Mouse (Mus musculus) cerebellum, postnatal 10 days (tissue): Measurements from ENCODE around the gene Nr3c2.

ENCODE experiments used
- DNase-seq, 2 experiments: peaks; one replicate each; pipeline ENCODE4 v3.0.0; 2021; ENCODE audit warnings: mixed read lengths in 2 of 2

The Nr3c2 gene

DNA sequence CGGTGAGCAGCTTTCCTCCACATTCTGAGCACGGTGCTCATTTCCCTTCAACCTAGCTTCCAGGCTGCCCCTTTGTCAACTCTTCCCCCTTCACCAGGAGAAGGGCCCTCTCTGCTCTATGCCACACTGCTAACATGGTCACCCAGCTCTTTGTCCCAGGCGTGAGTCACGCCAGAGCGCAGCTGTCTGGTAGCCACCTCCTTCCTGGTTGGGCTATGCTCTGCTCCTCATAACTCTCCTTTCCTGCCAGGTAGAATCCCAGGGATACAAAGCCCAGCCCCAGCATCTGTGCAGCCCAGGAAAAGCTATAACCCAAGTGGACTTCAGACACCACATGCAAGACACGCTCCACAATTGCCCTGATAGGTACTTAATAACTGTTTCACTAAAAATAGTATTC, 362.0 kb downstream of the Nr3c2 start:
- DNase-seq = no peak

DNA sequence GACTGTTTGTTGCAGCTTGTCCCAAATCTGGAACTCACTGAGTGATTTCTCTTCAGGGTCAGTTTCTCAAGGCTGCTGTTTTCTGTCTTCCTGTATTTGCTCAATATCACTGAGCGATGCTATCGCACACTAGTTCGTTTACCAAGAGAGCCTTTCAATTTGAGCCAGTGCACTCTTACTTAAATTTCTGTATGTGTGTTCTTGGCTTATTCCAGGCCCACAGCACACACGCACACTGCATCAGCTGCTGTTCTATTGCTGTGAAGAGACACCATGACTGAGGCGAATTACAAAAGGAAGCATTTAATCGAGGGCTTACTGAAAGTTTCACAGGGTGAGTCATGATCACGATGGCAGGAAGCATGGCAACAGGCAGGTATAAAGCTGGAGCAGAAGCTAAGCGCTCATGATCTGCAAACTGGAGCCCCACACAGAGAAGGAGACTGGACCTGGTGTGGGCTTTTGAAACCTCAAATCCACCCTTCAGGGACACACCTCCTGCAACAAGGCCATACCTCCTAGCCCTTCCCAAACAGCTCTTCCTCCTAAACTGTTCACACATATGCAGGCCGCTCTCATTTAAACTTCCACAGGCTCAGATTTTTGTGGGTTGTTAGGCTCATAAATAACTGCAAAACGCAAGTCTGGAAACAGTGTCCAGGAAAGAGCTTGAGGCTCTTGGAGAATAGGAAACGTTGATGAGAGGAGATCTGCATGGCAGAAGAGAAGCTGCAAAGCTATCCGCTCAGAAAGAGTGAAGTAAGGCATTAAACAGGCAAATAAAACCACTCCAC, 363.2 kb downstream of the Nr3c2 start:
- DNase-seq = no peak

DNA sequence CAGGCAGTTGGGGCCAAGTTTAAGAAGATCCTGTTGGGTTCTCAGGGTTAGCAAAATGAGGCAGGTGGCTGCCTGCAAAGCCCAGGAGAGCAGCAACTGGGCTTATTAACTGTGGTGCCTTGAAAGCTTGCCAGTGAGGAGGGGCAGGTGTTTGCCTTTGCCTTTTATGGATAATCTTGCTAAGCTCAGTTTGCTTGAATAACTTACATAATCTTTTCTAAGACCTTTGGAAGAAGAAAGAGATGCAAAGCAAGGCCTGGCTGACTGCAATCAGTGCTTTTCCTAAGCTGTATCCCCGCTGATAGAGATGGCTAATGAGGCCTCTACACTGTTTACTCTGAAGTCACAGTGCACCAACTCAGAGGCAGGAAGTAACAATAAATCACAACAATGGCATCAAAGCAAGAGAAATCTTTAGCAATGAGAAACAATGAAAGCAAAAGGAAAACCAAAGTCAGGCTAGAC, 368.7 kb downstream of the Nr3c2 start:
- no peak for DNase-seq

DNA sequence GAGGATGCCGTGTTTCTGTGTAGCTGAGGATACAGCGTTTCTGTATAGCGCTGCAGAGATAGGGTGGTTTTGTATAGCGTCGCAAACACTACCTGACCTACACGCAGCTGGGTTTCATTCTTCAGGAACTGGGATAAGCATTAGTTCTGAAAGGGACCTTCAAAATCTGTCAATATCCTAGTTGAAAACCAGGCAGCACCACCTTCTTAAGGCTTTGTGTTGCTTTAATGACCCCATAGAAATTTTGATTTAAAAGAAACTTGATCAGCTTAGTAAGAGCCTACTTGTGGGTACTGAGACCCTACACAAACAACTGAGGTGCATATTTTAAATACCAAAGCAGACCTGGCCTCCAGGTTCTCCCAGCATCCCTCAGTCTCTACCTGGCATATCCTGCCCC, 372.9 kb downstream of the Nr3c2 start:
- no peak for DNase-seq

DNA sequence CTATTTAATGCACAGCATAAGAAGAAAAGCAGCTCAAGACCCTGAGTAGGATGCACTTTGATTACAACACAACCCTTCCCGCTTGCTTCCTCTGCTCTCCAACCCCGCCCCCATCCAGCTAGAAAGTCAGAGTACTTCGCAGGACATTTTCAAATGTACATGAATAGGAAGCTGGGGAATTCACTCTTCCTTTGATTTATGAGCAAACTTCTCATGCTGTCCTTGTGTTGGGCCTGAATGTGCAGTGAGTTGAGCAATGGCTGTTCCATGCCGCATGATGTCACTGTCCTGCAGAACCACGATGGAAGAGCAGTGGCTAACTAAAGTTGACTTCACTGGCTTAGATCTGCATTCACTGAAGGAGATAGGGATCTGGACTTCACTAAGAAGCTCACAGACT, 376.3 kb downstream of the Nr3c2 start:
- no peak for DNase-seq

DNA sequence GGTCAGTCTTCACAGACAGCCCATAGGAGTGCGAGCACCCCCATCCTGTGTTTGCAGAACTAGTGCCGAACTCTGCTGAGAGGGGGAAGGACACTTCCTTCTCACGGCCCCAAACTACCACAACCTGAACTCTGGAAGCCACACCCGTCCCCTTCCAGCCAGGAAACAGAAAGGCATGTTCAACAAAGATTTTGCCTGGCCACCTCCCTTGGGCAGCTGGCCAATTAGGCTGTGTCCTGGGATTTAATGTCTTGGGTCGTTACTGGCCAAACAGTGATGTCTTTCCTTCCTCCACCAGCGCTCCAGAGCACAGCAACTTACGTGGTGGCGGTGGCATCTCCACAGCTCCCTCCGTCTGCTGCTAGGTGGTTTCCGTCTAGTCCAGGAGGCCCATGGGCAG, 377.6 kb downstream of the Nr3c2 start:
- no peak for DNase-seq

DNA sequence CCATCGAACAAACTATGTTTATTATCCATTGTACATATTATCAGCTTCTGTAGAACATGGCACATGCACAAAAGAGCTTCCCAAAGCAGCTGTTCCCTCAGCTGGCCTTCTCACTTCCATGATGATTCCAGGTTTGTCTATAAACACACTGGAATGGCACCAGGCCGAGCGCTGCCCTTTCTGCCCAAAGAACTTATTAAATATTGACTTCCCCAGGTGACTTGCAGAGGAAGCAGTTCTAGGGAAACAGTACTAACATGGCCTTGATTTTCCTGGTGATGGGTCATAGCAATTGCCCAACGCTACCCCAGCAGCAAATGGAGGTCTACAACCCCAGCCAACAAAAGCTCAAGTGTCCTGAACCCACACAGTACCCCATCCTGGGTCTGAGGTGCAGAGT, 379.0 kb downstream of the Nr3c2 start:
- DNase-seq = no peak

DNA sequence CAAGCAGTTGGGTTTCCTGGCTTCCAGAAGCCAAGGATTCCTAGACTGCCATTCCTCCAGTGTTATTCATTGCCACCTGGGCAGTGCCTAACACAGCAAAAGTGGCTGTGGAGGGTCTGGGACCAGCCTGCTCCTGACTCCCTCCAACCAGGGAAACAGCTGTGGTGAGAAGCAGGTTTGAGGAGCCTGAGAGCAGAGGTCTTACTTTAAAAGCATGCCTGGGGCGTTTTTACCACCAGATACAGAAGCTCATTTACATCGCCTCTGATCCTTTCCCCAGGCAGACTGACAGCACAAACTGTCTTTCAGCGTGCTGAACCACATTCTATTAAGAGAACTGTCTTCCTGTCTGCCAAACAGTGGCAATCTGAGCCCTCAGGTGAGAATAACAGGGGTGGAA, 380.7 kb downstream of the Nr3c2 start:
- DNase-seq = no peak

DNA sequence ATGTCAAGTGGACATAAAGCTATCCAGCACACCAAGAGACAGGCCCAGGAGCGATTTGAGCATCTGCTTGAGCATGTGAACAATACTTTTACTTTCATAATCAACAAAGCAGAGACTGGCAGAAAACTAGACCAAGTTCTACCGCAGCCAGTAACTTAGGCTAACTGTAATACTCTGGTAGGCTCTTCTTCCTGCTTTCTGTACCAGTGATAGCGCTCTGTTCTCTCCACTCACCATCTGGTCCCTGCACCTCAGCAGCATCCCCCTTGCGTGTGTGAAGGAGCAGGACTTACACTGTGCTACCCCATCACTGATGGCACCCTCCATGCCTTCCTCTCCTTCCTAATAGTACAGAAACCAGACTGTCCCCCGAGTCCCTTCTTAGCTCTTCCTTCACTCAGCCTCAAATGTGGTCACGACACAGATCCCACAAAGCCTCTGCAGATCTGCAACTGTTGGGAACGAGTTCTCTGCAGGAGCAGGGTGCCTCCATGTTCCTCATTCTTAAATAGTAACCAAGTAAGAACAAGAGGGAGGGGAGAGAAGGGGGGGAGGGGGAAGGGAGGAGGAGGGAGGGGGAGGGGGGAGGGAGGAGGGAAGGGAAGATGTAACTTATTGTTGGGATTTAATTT, 383.5 kb downstream of the Nr3c2 start:
- DNase-seq = no peak

DNA sequence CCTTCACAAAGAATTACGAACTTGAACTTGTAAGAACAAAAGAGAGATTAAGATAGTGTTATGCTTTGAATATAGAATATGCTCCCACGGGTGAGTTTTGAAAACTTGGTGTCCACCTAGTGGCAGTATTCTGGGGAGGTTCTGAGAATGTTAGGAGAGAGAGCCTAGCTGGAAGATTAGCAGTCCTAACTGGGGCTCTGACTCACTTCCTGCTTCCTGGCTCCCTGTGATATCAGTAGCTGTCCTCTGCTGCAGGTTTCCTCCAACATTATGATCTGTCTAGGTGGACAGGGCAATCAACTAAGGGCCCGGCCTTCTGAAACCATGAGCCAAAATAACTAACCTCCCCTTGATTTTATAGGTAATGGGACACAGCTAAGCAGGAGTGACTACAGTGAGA, 385.2 kb downstream of the Nr3c2 start:
- no peak for DNase-seq

DNA sequence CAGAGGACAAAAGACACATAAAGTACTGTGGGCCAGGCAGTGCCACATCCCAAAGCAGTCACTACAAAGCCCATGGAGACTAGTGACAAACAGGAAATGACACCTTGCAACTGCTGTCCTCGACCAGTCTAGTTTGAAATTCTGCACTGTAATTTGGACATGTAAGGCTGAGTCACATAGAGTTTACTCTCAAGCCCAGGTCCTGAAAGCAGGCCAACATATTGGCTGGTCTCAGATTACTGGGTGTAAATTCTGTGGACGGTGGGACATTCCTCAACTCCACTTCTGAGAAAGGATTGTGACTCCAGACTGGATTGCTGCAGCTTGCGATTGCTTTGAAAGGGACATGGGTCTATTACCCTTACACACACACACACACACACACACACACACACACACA, 388.8 kb downstream of the Nr3c2 start:
- DNase-seq = no peak

DNA sequence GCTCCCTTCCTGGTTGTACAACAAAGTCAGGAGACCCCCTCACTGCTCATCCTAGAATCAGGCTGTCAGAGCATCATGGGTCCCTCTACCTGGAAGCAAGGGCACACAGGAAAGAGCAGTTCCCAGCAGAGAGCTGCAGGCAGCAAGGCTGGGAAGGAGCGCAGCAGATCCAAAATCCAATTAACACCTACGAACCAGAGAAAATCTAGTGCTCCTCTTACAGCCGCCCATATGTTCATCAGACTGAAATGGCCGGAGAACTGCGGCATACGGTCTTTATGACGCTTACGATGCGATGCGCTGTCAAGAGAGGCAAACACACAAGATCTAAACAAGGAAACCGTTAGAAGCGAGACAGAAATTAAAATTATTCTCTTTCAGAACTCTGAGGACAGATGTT, 389.2 kb downstream of the Nr3c2 start:
- DNase-seq = no peak

DNA sequence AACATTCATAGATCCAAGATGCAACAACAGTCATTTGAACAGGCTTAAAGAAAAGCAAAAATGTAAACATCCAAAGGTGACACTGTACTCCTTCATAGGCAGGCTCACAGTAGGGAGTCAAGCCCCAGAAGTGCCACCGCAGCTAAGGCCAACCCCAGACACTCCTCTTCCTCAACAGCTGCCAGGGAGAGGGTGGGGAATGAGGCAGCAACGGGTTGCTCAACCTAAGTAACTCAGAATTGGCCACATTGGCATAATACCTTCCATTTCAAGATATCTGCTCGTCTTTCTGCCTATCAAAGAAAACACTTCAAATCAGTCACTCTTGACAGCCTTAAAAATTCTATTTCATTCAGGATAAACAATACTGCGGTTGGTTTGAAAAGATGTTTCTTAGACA, 392.9 kb downstream of the Nr3c2 start:
- DNase-seq = no peak

DNA sequence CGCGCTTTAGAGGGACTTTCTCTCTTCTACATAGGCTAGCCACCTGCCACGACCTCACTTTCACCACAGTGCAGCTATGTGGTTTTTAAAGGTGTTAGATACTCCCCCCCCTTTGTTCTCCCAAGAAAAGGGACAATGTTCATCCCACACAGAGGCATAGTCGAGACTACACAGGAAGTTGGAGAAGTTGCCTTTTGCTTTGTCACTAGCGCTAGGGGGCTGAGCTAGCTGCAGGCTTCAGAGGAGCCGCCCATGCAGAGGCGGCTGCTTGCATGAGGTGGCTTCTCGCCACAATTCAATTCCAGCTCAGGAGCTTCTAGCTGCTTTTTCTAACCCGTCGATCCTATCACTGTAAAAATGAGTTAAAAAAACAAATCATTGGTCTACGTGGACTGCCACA, 393.4 kb downstream of the Nr3c2 start:
- no peak for DNase-seq

DNA sequence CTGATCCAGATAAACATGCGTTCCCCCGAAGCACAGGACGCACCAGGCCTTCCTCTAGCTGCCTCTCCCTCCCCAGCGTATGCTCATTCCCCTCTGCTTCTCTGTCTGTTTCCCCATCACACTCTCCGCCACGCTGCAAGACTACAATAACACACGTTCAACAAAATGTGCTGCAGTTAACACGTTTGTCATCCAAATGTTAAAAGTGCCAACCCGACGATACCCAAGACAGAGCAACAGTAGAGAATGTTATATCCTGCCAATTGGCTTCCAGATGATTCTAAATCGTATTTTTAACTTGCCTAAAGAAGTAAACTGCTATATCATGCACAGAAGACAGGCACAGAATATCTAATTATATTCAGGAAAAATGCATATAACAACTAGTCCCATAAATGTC, 395.4 kb downstream of the Nr3c2 start:
- no peak for DNase-seq
